Mouse (Mus musculus) kidney, embryonic 16.5 days (tissue): ENCODE data around the gene Smim5. TPM values are rescaled to one million over a fixed set of nuclear protein-coding genes. Genes with fewer than 3 reads are reported as not detected.
"Not testable (repeated sequence)": the region's sequence is repeated elsewhere in the genome, so short reads cannot be mapped to it uniquely, and the experiment has no call there.

Source experiments
- ATAC-seq: fragments of 200-750 bp; cut with Nextera tagmentation; 2 replicates; pipeline ENCODE4 v1.8.0; 2017; ENCODE audit warnings: moderate TSS enrichment; ENCODE audit not compliant: low FRiP score, low TSS enrichment
- H3K27ac ChIP-seq: fragments of 300-500 bp; sonication (generic); 2 replicates; pipeline ENCODE4 v1.5.1; 2014; ENCODE audit warnings: low read length
- H3K27me3 ChIP-seq: fragments of 300-500 bp; sonication (generic); 2 replicates; pipeline ENCODE4 v1.6.1; 2014; ENCODE audit warnings: low read length, control low read depth, mixed read lengths; ENCODE audit not compliant: insufficient read depth
- H3K36me3 ChIP-seq: fragments of 300-500 bp; sonication (generic); 2 replicates; pipeline ENCODE4 v1.6.1; 2014; ENCODE audit warnings: low read length, control low read depth, mixed read lengths; ENCODE audit not compliant: insufficient read depth
- H3K4me1 ChIP-seq: fragments of 300-500 bp; sonication (generic); 2 replicates; pipeline ENCODE4 v1.6.1; 2014; ENCODE audit warnings: low read length, control low read depth, mixed read lengths; ENCODE audit not compliant: insufficient read depth
- H3K4me2 ChIP-seq: fragments of 300-500 bp; sonication (generic); replicated peaks from 2 replicates; pipeline ENCODE4 v1.6.1; 2014; ENCODE audit warnings: low read depth, low read length
- H3K4me3 ChIP-seq: fragments of 300-500 bp; sonication (generic); 2 replicates; pipeline ENCODE4 v1.5.1; 2014; ENCODE audit warnings: mild to moderate bottlenecking, low read length
- H3K9ac ChIP-seq: fragments of 300-500 bp; sonication (generic); replicated peaks from 2 replicates; pipeline ENCODE4 v1.6.1; 2014; ENCODE audit warnings: low read length
- H3K9me3 ChIP-seq: fragments of 300-500 bp; sonication (generic); 2 replicates; pipeline ENCODE4 v1.6.1; 2016; ENCODE audit warnings: low read length, control low read depth
- WGBS: fragments of 180-500 bp; shearing (Covaris S2); extraction: QIAGEN DNeasy Blood & Tissue Kit; methylation state at CpG from one replicate; pipeline ENCODE4 v1.1.7; 2014; 5-methylcytosine and 5-hydroxymethylcytosine counted together
- polyA plus RNA-seq: library from polyadenylated mRNA; unstranded; fragments of >200 nt; fragmentation: Nextera tagmentation; extraction: Ambion mirVana; gene quantifications from 2 replicates; pipeline ENCODE4 v1.2.1, GENCODE M21; 2015

Gene Smim5
- 4.7 and 5.0 TPM in 2 replicates for polyA plus RNA-seq

GRCm38 (mm10) chr11:115899486-115900266, at the start of gene Smim5:
Smim5 (plus strand) TSS chr11:115899966.
- 0 out of 2 replicates have a peak, but pooled peaks cover 7% of the 10 kb centered on the region for H3K36me3 ChIP-seq
- peak within 1 kb of the TSS; percentile 92 for H3K27ac ChIP-seq
- peak within 1 kb of the TSS; percentile 55 for H3K9ac ChIP-seq
- ATAC-seq, result peak; percentile 89
- 18% methylated on average over 16 of the region's 16 CpGs for WGBS
- H3K4me2 ChIP-seq, result peak within 1 kb of the TSS; percentile 26
- peaks cover 53% of the 10 kb centered on the region for H3K4me1 ChIP-seq
- peak within 1 kb of the TSS; percentile 19 for H3K4me3 ChIP-seq
- no peaks in the 10 kb centered on the region for H3K9me3 ChIP-seq
- H3K27me3 ChIP-seq, result no peaks in the 10 kb centered on the region

- Histone ChIP-seq H3K9me3 (no peaks in the 10 kb centered on the region), H3K4me1 (peaks cover 10% of the 10 kb centered on the region), H3K9ac (no peak overlapping the region), H3K27me3 (peaks cover 29% of the 10 kb centered on the region), H3K4me2 (no peak overlapping the region), H3K4me3 (no peak overlapping the region), H3K27ac (no peak overlapping the region), H3K36me3 (peaks cover 33% of the 10 kb centered on the region)
- no peak for ATAC-seq
- 86% methylated on average over 6 of the region's 6 CpGs for WGBS
Observed at GRCm38 (mm10) chr11:115854674-115855073, 45.1 kb upstream of the Smim5 start.

GRCm38 (mm10) chr11:115857146-115857545, 42.6 kb upstream of the Smim5 start:
- not testable (repeated sequence) for ATAC-seq, H3K27ac ChIP-seq, H3K9ac ChIP-seq, H3K4me2 ChIP-seq, H3K9me3 ChIP-seq, H3K4me3 ChIP-seq
- Histone ChIP-seq H3K4me1 (peaks cover 10% of the 10 kb centered on the region), H3K27me3 (peaks cover 41% of the 10 kb centered on the region), H3K36me3 (peaks cover 16% of the 10 kb centered on the region)
- 94% methylated on average over 4 of the region's 4 CpGs for WGBS

GRCm38 (mm10) chr11:115857936-115858335, 41.8 kb upstream of the Smim5 start:
- no peak overlapping the region for H3K27ac ChIP-seq
- no peak overlapping the region for H3K9ac ChIP-seq
- no peak overlapping the region for H3K4me2 ChIP-seq
- WGBS, result 45% methylated on average over 13 of the region's 13 CpGs
- H3K36me3 ChIP-seq, result peaks cover 15% of the 10 kb centered on the region
- H3K27me3 ChIP-seq, result peaks cover 41% of the 10 kb centered on the region
- peaks cover 10% of the 10 kb centered on the region for H3K4me1 ChIP-seq
- no peaks in the 10 kb centered on the region for H3K9me3 ChIP-seq
- no peak for ATAC-seq
- H3K4me3 ChIP-seq, result no peak overlapping the region

GRCm38 (mm10) chr11:115858354-115858753, 41.4 kb upstream of the Smim5 start, which contains the start of gene Myo15b:
Myo15b (plus strand) TSS chr11:115858406.
- H3K27ac ChIP-seq, result no peak within 1 kb of the TSS
- peaks cover 12% of the 10 kb centered on the region for H3K36me3 ChIP-seq
- peak within 1 kb of the TSS; percentile 65 for H3K9ac ChIP-seq
- H3K4me2 ChIP-seq, result peak within 1 kb of the TSS; percentile 70
- H3K27me3 ChIP-seq, result peaks cover 41% of the 10 kb centered on the region
- H3K4me1 ChIP-seq, result peaks cover 10% of the 10 kb centered on the region
- 12% methylated on average over 27 of the region's 27 CpGs for WGBS
- H3K4me3 ChIP-seq, result peak within 1 kb of the TSS; percentile 46
- ATAC-seq, result no peak
- no peaks in the 10 kb centered on the region for H3K9me3 ChIP-seq

- 2% methylated on average over 64 of the region's 75 CpGs for WGBS
- Histone ChIP-seq H3K27me3 (peaks cover 41% of the 10 kb centered on the region), H3K27ac (no peak overlapping the region), H3K4me1 (peaks cover 10% of the 10 kb centered on the region), H3K9me3 (no peaks in the 10 kb centered on the region), H3K4me3 (peak overlapping the region; percentile 46), H3K4me2 (peak overlapping the region; percentile 70), H3K36me3 (peaks cover 6% of the 10 kb centered on the region), H3K9ac (peak overlapping the region; percentile 65)
- peak; percentile 88 for ATAC-seq
Observed at GRCm38 (mm10) chr11:115859143-115859945, 40.4 kb upstream of the Smim5 start.

- Histone ChIP-seq H3K36me3 (no peaks in the 10 kb centered on the region), H3K4me3 (no peak overlapping the region), H3K27me3 (peaks cover 20% of the 10 kb centered on the region), H3K4me2 (no peak overlapping the region), H3K27ac (no peak overlapping the region), H3K9me3 (no peaks in the 10 kb centered on the region), H3K4me1 (peaks cover 5% of the 10 kb centered on the region), H3K9ac (no peak overlapping the region)
- WGBS, result 85% methylated on average over 8 of the region's 8 CpGs
- no peak for ATAC-seq
Observed at GRCm38 (mm10) chr11:115863895-115864294, 35.9 kb upstream of the Smim5 start.

GRCm38 (mm10) chr11:115869393-115869792, 30.4 kb upstream of the Smim5 start:
- no peaks in the 10 kb centered on the region for H3K9me3 ChIP-seq
- H3K4me2 ChIP-seq, result no peak overlapping the region
- ATAC-seq, result no peak
- H3K4me3 ChIP-seq, result no peak overlapping the region
- 72% methylated on average over 8 of the region's 8 CpGs for WGBS
- H3K27ac ChIP-seq, result no peak overlapping the region
- H3K9ac ChIP-seq, result no peak overlapping the region
- no peaks in the 10 kb centered on the region for H3K36me3 ChIP-seq
- no peaks in the 10 kb centered on the region for H3K4me1 ChIP-seq
- H3K27me3 ChIP-seq, result no peaks in the 10 kb centered on the region

GRCm38 (mm10) chr11:115872437-115872836, 27.3 kb upstream of the Smim5 start:
- H3K36me3 ChIP-seq, result no peaks in the 10 kb centered on the region
- WGBS, result 53% methylated on average over 4 of the region's 4 CpGs
- no peak overlapping the region for H3K4me3 ChIP-seq
- no peaks in the 10 kb centered on the region for H3K27me3 ChIP-seq
- H3K27ac ChIP-seq, result no peak overlapping the region
- H3K9ac ChIP-seq, result no peak overlapping the region
- no peaks in the 10 kb centered on the region for H3K9me3 ChIP-seq
- H3K4me1 ChIP-seq, result peaks cover 3% of the 10 kb centered on the region; the same call in 1 of the 2 replicates
- no peak overlapping the region for H3K4me2 ChIP-seq
- ATAC-seq, result no peak
